Mouse (Mus musculus): ENCODE measurements at regions not wholly inside any gene's neighbourhood (a gene's known extent, or its start where the extent isn't known, plus 50 kb on each side); places are given as distances from the start of the nearest gene placed in this dataset.

DNA sequence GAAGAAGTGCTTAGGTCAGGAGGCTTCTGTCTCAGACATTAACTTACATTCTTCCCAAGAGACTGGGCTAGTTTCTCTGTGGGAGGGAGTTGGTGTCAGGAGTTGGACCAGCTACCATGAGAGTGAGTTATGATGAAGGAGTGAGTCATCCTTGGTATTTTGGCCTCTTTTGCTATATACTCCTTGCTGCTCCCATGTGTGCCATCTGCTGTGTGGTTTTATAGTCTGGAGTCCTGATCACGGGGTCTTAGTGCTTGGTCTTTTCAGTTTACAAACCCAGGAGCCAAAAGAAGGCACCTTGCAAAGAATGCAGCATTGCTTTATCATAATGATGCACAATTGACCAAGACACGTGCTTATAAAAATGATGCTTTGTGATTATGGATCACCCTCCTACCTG lies 56.6 kb downstream of the Zfp503 start:
- no peak for TF ChIP-seq CTCF (IDR thresholded peaks at IDR 0.05)
- no peak for TF ChIP-seq EP300 (IDR thresholded peaks at IDR 0.05; ENCODE audit: insufficient read depth, low read depth, low read length)
- no peak for TF ChIP-seq POLR2A (IDR thresholded peaks at IDR 0.05; ENCODE audit: insufficient read depth, low read depth, low read length)
- 71% methylated on average over 2 of the region's 2 CpGs for WGBS
- intact Hi-C loops (cut with DNase I) = no loop called here

DNA sequence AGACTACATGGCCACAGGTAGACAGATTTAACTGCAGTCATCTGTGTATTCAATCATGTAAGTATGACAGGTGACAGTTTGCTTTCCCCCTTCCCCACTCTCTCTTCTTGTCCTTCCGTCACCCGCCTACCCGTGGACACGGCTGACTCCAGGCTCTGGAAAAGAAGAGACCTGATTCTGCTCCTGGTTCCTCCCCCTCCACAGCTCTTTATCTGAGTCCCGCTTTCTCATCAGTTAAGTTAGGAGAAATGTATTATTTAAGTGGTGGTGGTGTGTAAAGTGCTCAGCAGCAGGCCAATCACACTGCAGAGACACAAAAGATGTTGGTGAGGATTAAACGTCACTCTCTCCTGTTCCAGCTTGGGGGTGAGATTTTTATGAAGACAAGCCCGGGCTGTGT lies 57.5 kb downstream of the Zfp503 start:
- 55% methylated on average over 7 of the region's 7 CpGs for WGBS
- DNase-seq = no peak
- intact Hi-C loops (cut with DNase I) = no loop called here
- H3K4me1 ChIP-seq (ENCODE audit: control insufficient read depth, insufficient read depth, low read length) = no peaks in the 10 kb centered on the region
- H3K4me3 ChIP-seq = no peak overlapping the region
- no peaks in the 10 kb centered on the region for H3K36me3 ChIP-seq (ENCODE audit: control insufficient read depth, insufficient read depth, low read length)
- no peaks in the 10 kb centered on the region for H3K79me2 ChIP-seq (replicated peaks; ENCODE audit: control insufficient read depth, insufficient read depth, low read length)
- no peak overlapping the region for H3K9ac ChIP-seq (ENCODE audit: low read depth, low read length)
- no peak overlapping the region for H3K27ac ChIP-seq
- no peaks in the 10 kb centered on the region for H3K27me3 ChIP-seq (ENCODE audit: control insufficient read depth, insufficient read depth, low read length)
- TF ChIP-seq CTCF (IDR thresholded peaks at IDR 0.05) (no peak), POLR2A (IDR thresholded peaks at IDR 0.05; ENCODE audit: insufficient read depth, low read depth, low read length) (no peak)

More for the DNA sequence above, 56.6 kb downstream of the Zfp503 start:
- Histone ChIP-seq H3K27me3 (ENCODE audit: control insufficient read depth, insufficient read depth, low read length) (no peaks in the 10 kb centered on the region), H3K27ac (no peak overlapping the region), H3K9ac (ENCODE audit: low read depth, low read length) (no peak overlapping the region), H3K36me3 (ENCODE audit: control insufficient read depth, insufficient read depth, low read length) (no peaks in the 10 kb centered on the region), H3K79me2 (replicated peaks; ENCODE audit: control insufficient read depth, insufficient read depth, low read length) (no peaks in the 10 kb centered on the region), H3K4me3 (no peak overlapping the region), H3K4me1 (ENCODE audit: control insufficient read depth, insufficient read depth, low read length) (no peaks in the 10 kb centered on the region)
- DNase-seq = no peak

DNA sequence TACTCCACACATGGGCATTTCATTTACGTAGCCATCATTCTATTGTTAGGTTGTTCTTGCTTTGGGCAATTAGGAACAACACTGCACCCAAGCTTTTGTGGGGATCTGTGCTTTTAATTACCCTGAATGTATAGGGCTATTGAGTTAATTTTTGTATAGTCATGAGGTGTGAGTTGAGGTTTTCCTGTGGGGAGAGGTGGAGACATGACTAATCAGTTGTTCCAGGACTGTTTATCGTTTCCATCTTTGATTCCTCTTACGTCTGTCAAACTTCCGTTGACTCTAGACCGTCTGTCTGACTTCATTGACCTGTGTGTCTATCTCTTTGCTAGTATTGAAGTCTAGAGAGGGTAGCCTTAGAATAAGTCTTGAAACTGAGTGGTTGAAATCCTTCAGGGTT lies 60.4 kb downstream of the Zfp503 start:
- Histone ChIP-seq H3K9ac (ENCODE audit: low read depth, low read length) (no peak overlapping the region), H3K27ac (no peak overlapping the region), H3K27me3 (ENCODE audit: control insufficient read depth, insufficient read depth, low read length) (no peaks in the 10 kb centered on the region), H3K4me1 (ENCODE audit: control insufficient read depth, insufficient read depth, low read length) (no peaks in the 10 kb centered on the region), H3K79me2 (replicated peaks; ENCODE audit: control insufficient read depth, insufficient read depth, low read length) (no peaks in the 10 kb centered on the region), H3K36me3 (ENCODE audit: control insufficient read depth, insufficient read depth, low read length) (no peaks in the 10 kb centered on the region), H3K4me3 (no peak overlapping the region)
- no peak for TF ChIP-seq EP300 (IDR thresholded peaks at IDR 0.05; ENCODE audit: insufficient read depth, low read depth, low read length)
- no peak for TF ChIP-seq CTCF (IDR thresholded peaks at IDR 0.05)
- TF ChIP-seq POLR2A (IDR thresholded peaks at IDR 0.05; ENCODE audit: insufficient read depth, low read depth, low read length) = no peak
- no peak for DNase-seq
- WGBS = 56% methylated on average over 5 of the region's 5 CpGs
- intact Hi-C loops (cut with DNase I) = no loop called here

DNA sequence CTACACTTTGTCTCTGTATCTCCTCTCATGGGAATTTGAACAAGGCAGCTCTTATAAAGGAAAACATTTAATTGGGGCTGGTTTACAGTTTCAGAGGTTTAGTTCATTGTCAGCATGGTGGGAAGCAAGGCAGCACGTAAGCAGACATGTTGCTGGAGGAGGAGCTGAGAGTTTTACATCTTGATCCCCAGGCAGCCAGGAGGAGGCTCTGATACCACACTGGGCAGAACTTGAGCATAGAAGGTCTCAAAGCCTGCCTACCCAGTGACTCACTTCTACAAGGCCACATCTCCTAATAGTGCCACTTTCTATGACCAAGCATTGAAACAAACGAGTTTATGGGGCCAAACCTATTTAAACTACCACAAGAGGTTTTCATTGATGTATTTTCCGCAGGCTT lies 67.9 kb upstream of the Comtd1 start:
- no peak for DNase-seq
- no peak overlapping the region for H3K9ac ChIP-seq (ENCODE audit: low read depth, low read length)
- 75% methylated on average over 3 of the region's 3 CpGs for whole genome bisulfite sequencing
- H3K79me2 ChIP-seq (replicated peaks; ENCODE audit: control insufficient read depth, insufficient read depth, low read length) = no peaks in the 10 kb centered on the region
- H3K27me3 ChIP-seq (ENCODE audit: control insufficient read depth, insufficient read depth, low read length) = no peaks in the 10 kb centered on the region
- TF ChIP-seq CTCF (IDR thresholded peaks at IDR 0.05) (no peak), POLR2A (IDR thresholded peaks at IDR 0.05; ENCODE audit: insufficient read depth, low read depth, low read length) (no peak), EP300 (IDR thresholded peaks at IDR 0.05; ENCODE audit: insufficient read depth, low read depth, low read length) (no peak)
- no peak overlapping the region for H3K4me3 ChIP-seq
- no peak overlapping the region for H3K27ac ChIP-seq
- H3K36me3 ChIP-seq (ENCODE audit: control insufficient read depth, insufficient read depth, low read length) = no peaks in the 10 kb centered on the region
- intact Hi-C loops (cut with DNase I) = no loop called here
- H3K4me1 ChIP-seq (ENCODE audit: control insufficient read depth, insufficient read depth, low read length) = no peaks in the 10 kb centered on the region

DNA sequence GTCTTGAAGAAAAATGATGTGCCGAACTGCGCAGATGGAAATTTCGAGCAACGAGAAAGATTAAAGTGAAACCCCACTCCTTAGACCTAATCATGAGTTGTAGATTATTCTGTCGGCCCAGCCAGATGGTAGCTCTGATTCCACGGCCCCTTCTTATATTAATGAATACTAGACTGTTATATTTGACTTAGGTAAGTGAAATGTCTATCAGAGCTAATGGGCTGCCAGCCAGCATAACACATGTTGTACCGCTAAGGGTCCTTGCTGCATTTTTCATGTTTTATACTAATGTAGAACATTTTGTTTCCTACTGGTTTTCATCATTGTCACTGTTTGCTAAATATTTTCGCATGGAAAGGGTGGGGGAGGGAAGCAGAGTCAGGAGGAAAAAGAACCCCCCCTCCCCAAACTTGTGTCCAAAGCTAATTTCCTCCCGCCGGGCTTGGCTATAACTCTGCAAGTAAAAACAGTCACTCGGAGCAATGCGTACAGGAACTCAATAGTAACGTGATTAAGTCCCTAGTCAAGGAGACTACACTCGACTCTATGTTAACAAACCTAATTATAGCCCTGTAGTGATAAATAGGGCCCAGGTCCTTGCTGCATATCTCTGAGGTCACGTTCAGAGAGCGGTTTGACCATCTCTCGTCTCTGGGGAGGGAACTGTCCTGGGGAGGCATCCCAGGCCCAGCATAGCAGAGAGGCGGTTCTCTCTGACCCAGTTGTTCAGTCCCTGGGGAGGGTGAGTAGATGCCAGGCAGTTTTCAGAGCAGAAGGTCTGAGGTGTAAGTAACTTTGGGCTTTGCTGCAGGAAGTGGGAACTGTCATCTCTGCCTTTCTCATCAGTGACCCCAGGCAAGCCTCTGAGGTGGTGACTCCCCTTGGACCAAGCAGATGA lies 56.0 kb upstream of the Comtd1 start:
- Histone ChIP-seq H3K27ac (no peak overlapping the region; the same call in 1 of the 2 replicates), H3K79me2 (replicated peaks; ENCODE audit: control insufficient read depth, insufficient read depth, low read length) (no peaks in the 10 kb centered on the region), H3K4me1 (ENCODE audit: control insufficient read depth, insufficient read depth, low read length) (peaks cover 5% of the 10 kb centered on the region), H3K27me3 (ENCODE audit: control insufficient read depth, insufficient read depth, low read length) (no peaks in the 10 kb centered on the region), H3K36me3 (ENCODE audit: control insufficient read depth, insufficient read depth, low read length) (no peaks in the 10 kb centered on the region), H3K9ac (ENCODE audit: low read depth, low read length) (no peak overlapping the region), H3K4me3 (no peak overlapping the region)
- 25% methylated on average over 18 of the region's 18 CpGs for WGBS
- intact Hi-C loops (cut with DNase I) = no loop called here
- peak; percentile 17 to 22 for DNase-seq
- TF ChIP-seq EP300 (IDR thresholded peaks at IDR 0.05; ENCODE audit: insufficient read depth, low read depth, low read length) (no peak), CTCF (IDR thresholded peaks at IDR 0.05) (no peak), POLR2A (IDR thresholded peaks at IDR 0.05; ENCODE audit: insufficient read depth, low read depth, low read length) (no peak)
